8 mouse cellular contexts compared by ENCODE assay signal in genomic region chr7:12922729-12923128, GRCm38 (mm10). TPM values are rescaled to one million over a fixed set of nuclear protein-coding genes. Genes with fewer than 3 reads are reported as not detected.
A peak's percentile ranks its signal among the peaks of the same experiment; 100 is the strongest.
DNase-seq lines count a peak whose midpoint lies in the region; ATAC-seq and TF ChIP-seq lines count a peak whose summit lies in the region.

No protein-coding gene starts in this region.

- 2% methylated on average over 8 of the region's 8 CpGs for WGBS in thymus, adult 2 months
- WGBS in liver, embryonic 11.5 days, result 1% methylated on average over 8 of the region's 8 CpGs

- H3K27me3 ChIP-seq in thymus, adult 2 months (ENCODE audit: control insufficient read depth, insufficient read depth, low read length), result no peaks in the 10 kb centered on the region
- no peaks in the 10 kb centered on the region for H3K27me3 ChIP-seq in liver, embryonic 11.5 days (replicated peaks; ENCODE audit: control insufficient read depth, insufficient read depth, low read length)

- ATAC-seq in liver, embryonic 11.5 days (replicated peaks; ENCODE audit: low FRiP score), result no peak

- TF ChIP-seq CTCF in gastrocnemius, adult 2 months (IDR thresholded peaks at IDR 0.05), result no peak
- no peak for TF ChIP-seq CTCF in thymus, adult 2 months (IDR thresholded peaks at IDR 0.05; ENCODE audit: borderline replicate concordance, control insufficient read depth, extremely low read depth, insufficient read depth, low read length, poor library complexity)

- peak overlapping the region; percentile 96 for H3K4me2 ChIP-seq in liver, embryonic 11.5 days

- peaks cover 38% of the 10 kb centered on the region for H3K36me3 ChIP-seq in thymus, adult 2 months (ENCODE audit: control insufficient read depth, insufficient read depth, low read length)
- H3K36me3 ChIP-seq in liver, embryonic 11.5 days (ENCODE audit: control insufficient read depth, insufficient read depth, low read length), result peaks cover 44% of the 10 kb centered on the region

- peak overlapping the region; percentile 99 for H3K9ac ChIP-seq in liver, embryonic 11.5 days (ENCODE audit: low read depth, low read length)

- peaks cover 7% of the 10 kb centered on the region for H3K4me1 ChIP-seq in thymus, adult 2 months (replicated peaks; ENCODE audit: control insufficient read depth, insufficient read depth, low read length)
- H3K4me1 ChIP-seq in liver, embryonic 11.5 days (replicated peaks; ENCODE audit: control insufficient read depth, insufficient read depth, low read length), result peaks cover 14% of the 10 kb centered on the region

- TF ChIP-seq POLR2A in thymus, adult 2 months (IDR thresholded peaks at IDR 0.05; ENCODE audit: control insufficient read depth, extremely low read depth, insufficient read depth, low read length, poor library complexity), result no peak

- no peak for DNase-seq in gastrocnemius, adult 2 months
- DNase-seq in gastrocnemius, postnatal 4 days (ENCODE audit: low spot score in 2 of 2), result no peak
- DNase-seq in thymus, adult 2 months, result no peak
- DNase-seq in thymus, postnatal 10 days (ENCODE audit: low spot score in 2 of 2), result no peak
- DNase-seq in liver, embryonic 11.5 days (ENCODE audit: low spot score), result no peak
- DNase-seq in urinary bladder, postnatal 25 days (ENCODE audit: low spot score), result no peak
- no peak for DNase-seq in left cerebral cortex, postnatal 10 days (ENCODE audit: extremely low spot score in 1 of 2, low spot score in 2 of 2)
- no peak for DNase-seq in adipocyte (ENCODE audit: low spot score)

- H3K4me3 ChIP-seq in gastrocnemius, adult 2 months, result peak overlapping the region; percentile 86
- peak overlapping the region; percentile 94 for H3K4me3 ChIP-seq in thymus, adult 2 months (ENCODE audit: control insufficient read depth, insufficient read depth, low read length)
- H3K4me3 ChIP-seq in liver, embryonic 11.5 days (ENCODE audit: low read depth, low read length), result peak overlapping the region; percentile 98

- H3K9me3 ChIP-seq in liver, embryonic 11.5 days (ENCODE audit: control insufficient read depth, low read length), result no peaks in the 10 kb centered on the region

- intact Hi-C loops in gastrocnemius, adult 2 months (cut with DNase I), result loop anchor here (1.0 to 5.0 kb wide), 4 partner anchors 27 to 445 kb away; partner anchors contain the start of genes Ube2m and Zfp606
- intact Hi-C loops in left cerebral cortex, postnatal 10 days (cut with DNase I), result no loop called here

- H3K27ac ChIP-seq in gastrocnemius, adult 2 months, result peak overlapping the region; percentile 98
- no peak overlapping the region for H3K27ac ChIP-seq in thymus, adult 2 months (ENCODE audit: control insufficient read depth, insufficient read depth, low read length)
- H3K27ac ChIP-seq in liver, embryonic 11.5 days (ENCODE audit: low read depth, low read length), result peak overlapping the region; percentile 77

RNA-seq across cellular contexts. Expression of gene Rps5, which starts 0.6 kb away (rescaled TPM):
- 100 to 1,000 TPM; 574 to 617 TPM for total RNA-seq in gastrocnemius, adult 2 months (2021)
- 1,000 to 10,000 TPM; 1,104 to 1,266 TPM for total RNA-seq in gastrocnemius, postnatal 4 days (2021)
- 2,545 and 2,907 TPM in 2 replicates for polyA plus RNA-seq in thymus, adult 2 months (2012; rRNA removed)
- polyA plus RNA-seq in liver, embryonic 11.5 days (2014; fragmentation: Nextera tagmentation; extraction: Ambion mirVana), result 1,276 and 1,341 TPM in 2 replicates
- total RNA-seq in left cerebral cortex, postnatal 10 days (2021), result 100 to 1,000 TPM; 507 to 513 TPM

RNA-seq across cellular contexts. Expression of gene Rnf225, which starts 4.5 kb away (rescaled TPM):
- total RNA-seq in gastrocnemius, adult 2 months (2021), result under 1 TPM; 0.31 to 0.81 TPM
- total RNA-seq in gastrocnemius, postnatal 4 days (2021), result under 1 TPM; 0.62 to 0.69 TPM
- polyA plus RNA-seq in thymus, adult 2 months (2012; rRNA removed), result 1.0 and 1.8 TPM in 2 replicates
- polyA plus RNA-seq in liver, embryonic 11.5 days (2014; fragmentation: Nextera tagmentation; extraction: Ambion mirVana), result 0.38 and 0.81 TPM in 2 replicates
- 1 to 10 TPM; 1.3 to 1.6 TPM for total RNA-seq in left cerebral cortex, postnatal 10 days (2021)

RNA-seq across cellular contexts. Expression of gene Zscan22, which starts 25.1 kb away (rescaled TPM):
- 1 to 10 TPM; 3.7 to 4.4 TPM for total RNA-seq in gastrocnemius, adult 2 months (2021)
- total RNA-seq in gastrocnemius, postnatal 4 days (2021), result 1 to 10 TPM; 4.9 to 5.7 TPM
- 14.3 and 14.9 TPM in 2 replicates for polyA plus RNA-seq in thymus, adult 2 months (2012; rRNA removed)
- 14.4 and 16.4 TPM in 2 replicates for polyA plus RNA-seq in liver, embryonic 11.5 days (2014; fragmentation: Nextera tagmentation; extraction: Ambion mirVana)
- total RNA-seq in left cerebral cortex, postnatal 10 days (2021), result 10 to 100 TPM; 11.2 to 12.3 TPM

RNA-seq across cellular contexts. Expression of gene Zfp128, which starts 41.8 kb away (rescaled TPM):
- total RNA-seq in gastrocnemius, adult 2 months (2021), result 1 to 10 TPM; 2.2 to 2.3 TPM
- total RNA-seq in gastrocnemius, postnatal 4 days (2021), result 1 to 10 TPM; 3.2 to 3.4 TPM
- 1.7 and 2.2 TPM in 2 replicates for polyA plus RNA-seq in thymus, adult 2 months (2012; rRNA removed)
- 2.2 and 2.4 TPM in 2 replicates for polyA plus RNA-seq in liver, embryonic 11.5 days (2014; fragmentation: Nextera tagmentation; extraction: Ambion mirVana)
- 1 to 10 TPM; 7.5 to 7.7 TPM for total RNA-seq in left cerebral cortex, postnatal 10 days (2021)

RNA-seq across cellular contexts. Expression of gene Zfp324, which starts 42.9 kb away (rescaled TPM):
- 1 to 10 TPM; 1.5 to 2.0 TPM for total RNA-seq in gastrocnemius, adult 2 months (2021)
- 1 to 10 TPM; 6.0 to 6.6 TPM for total RNA-seq in gastrocnemius, postnatal 4 days (2021)
- polyA plus RNA-seq in thymus, adult 2 months (2012; rRNA removed), result 8.7 and 9.3 TPM in 2 replicates
- polyA plus RNA-seq in liver, embryonic 11.5 days (2014; fragmentation: Nextera tagmentation; extraction: Ambion mirVana), result 6.6 and 7.7 TPM in 2 replicates
- total RNA-seq in left cerebral cortex, postnatal 10 days (2021), result 10 to 100 TPM; 15.3 to 16.7 TPM
